Mouse (Mus musculus) hindbrain, embryonic 15.5 days (tissue): Measurements from ENCODE around the gene Ccl2. TPM values are rescaled to one million over a fixed set of nuclear protein-coding genes. Genes with fewer than 3 reads are reported as not detected.

Experiments
- ATAC-seq: fragments of 200-750 bp; cut with Nextera tagmentation; 2 replicates; pipeline ENCODE4 v1.8.0; 2017; ENCODE audit warnings: low read depth, moderate number of reproducible peaks, moderate TSS enrichment; ENCODE audit not compliant: low FRiP score
- H3K27ac ChIP-seq: fragments of 300-500 bp; sonication (generic); replicated peaks from 2 replicates; pipeline ENCODE4 v1.5.1; 2015; ENCODE audit warnings: mild to moderate bottlenecking, inconsistent platforms
- H3K27me3 ChIP-seq: fragments of 300-500 bp; sonication (generic); 2 replicates; pipeline ENCODE4 v1.6.1; 2015; ENCODE audit warnings: control low read depth, inconsistent platforms
- H3K36me3 ChIP-seq: fragments of 300-500 bp; sonication (generic); 2 replicates; pipeline ENCODE4 v1.6.1; 2015; ENCODE audit warnings: control low read depth, inconsistent platforms
- H3K4me1 ChIP-seq: fragments of 300-500 bp; sonication (generic); replicated peaks from 2 replicates; pipeline ENCODE4 v1.6.1; 2015; ENCODE audit warnings: control low read depth, inconsistent platforms
- H3K4me2 ChIP-seq: fragments of 300-500 bp; sonication (generic); 2 replicates; pipeline ENCODE4 v1.6.1; 2015; ENCODE audit warnings: moderate library complexity, mild to moderate bottlenecking, inconsistent platforms
- H3K4me3 ChIP-seq: fragments of 300-500 bp; sonication (generic); 2 replicates; pipeline ENCODE4 v1.5.1; 2015; ENCODE audit warnings: mild to moderate bottlenecking, inconsistent platforms
- H3K9ac ChIP-seq: fragments of 300-500 bp; sonication (generic); 2 replicates; pipeline ENCODE4 v1.6.1; 2015; ENCODE audit warnings: inconsistent platforms
- H3K9me3 ChIP-seq: fragments of 300-500 bp; sonication (generic); 2 replicates; pipeline ENCODE4 v1.6.1; 2016; ENCODE audit warnings: control low read depth, inconsistent platforms
- WGBS: fragments of 180-500 bp; shearing (Covaris S2); methylation state at CpG from one replicate; pipeline ENCODE4 v1.1.7; 2015; 5-methylcytosine and 5-hydroxymethylcytosine counted together
- polyA plus RNA-seq: library from polyadenylated mRNA; unstranded; fragments of >200 nt; fragmentation: Nextera tagmentation; extraction: Ambion mirVana; gene quantifications from 2 replicates; pipeline ENCODE4 v1.2.1, GENCODE M21; 2015

Ccl2 gene
- polyA plus RNA-seq, 1 experiment from 2014 or later: 0.73 TPM

DNA sequence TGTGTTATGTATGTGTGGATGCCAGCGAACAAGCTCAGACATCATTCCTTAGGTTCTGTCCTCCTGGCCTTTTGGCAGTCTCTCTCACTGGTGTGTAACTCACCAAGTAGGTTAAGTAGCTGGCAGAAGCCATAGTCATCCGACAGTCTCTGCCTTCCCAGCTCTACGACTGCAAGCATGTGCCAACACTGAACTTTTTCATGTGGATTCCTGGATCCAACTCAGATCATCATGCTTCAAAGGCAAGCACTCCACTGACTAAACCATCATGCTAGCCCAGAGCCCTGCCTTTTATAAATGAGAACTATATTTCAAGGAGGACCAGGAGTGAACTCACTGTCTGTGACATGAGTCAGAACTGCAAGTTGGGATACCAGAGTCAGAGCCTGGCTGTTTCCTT, 38.3 kb downstream of the Ccl2 start:
- Histone ChIP-seq H3K27ac (no peak overlapping the region), H3K4me2 (no peak overlapping the region), H3K4me1 (no peaks in the 10 kb centered on the region), H3K27me3 (no peaks in the 10 kb centered on the region), H3K4me3 (no peak overlapping the region), H3K36me3 (no peaks in the 10 kb centered on the region), H3K9ac (no peak overlapping the region), H3K9me3 (no peaks in the 10 kb centered on the region)
- no peak for ATAC-seq
- WGBS: 90% methylated on average over 3 of the region's 3 CpGs

DNA sequence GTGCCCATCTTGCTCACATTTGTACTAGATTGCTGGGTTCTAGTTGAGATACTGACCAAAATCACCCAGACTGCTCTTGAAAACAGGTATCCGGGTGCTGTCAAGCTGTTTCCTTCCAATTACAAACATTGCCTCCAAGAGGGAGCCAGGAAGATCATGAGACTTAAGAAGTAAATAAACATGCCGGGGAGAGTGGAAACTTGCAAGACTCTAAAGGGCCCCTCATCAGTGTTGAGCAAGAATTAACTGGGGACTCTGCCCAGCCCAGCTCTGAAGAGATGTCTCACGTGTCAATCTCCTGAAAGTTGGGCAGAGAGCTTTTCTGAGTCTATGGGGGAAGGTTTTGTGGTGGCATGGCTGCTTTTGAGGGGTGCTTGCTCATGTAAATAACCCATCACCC, 41.7 kb downstream of the Ccl2 start:
- no peaks in the 10 kb centered on the region for H3K4me1 ChIP-seq
- WGBS: 76% methylated on average over 3 of the region's 3 CpGs
- no peaks in the 10 kb centered on the region for H3K36me3 ChIP-seq
- no peak for ATAC-seq
- no peak overlapping the region for H3K4me3 ChIP-seq
- no peak overlapping the region for H3K9ac ChIP-seq
- no peak overlapping the region for H3K27ac ChIP-seq
- no peak overlapping the region for H3K4me2 ChIP-seq
- no peaks in the 10 kb centered on the region for H3K27me3 ChIP-seq
- no peaks in the 10 kb centered on the region for H3K9me3 ChIP-seq

DNA sequence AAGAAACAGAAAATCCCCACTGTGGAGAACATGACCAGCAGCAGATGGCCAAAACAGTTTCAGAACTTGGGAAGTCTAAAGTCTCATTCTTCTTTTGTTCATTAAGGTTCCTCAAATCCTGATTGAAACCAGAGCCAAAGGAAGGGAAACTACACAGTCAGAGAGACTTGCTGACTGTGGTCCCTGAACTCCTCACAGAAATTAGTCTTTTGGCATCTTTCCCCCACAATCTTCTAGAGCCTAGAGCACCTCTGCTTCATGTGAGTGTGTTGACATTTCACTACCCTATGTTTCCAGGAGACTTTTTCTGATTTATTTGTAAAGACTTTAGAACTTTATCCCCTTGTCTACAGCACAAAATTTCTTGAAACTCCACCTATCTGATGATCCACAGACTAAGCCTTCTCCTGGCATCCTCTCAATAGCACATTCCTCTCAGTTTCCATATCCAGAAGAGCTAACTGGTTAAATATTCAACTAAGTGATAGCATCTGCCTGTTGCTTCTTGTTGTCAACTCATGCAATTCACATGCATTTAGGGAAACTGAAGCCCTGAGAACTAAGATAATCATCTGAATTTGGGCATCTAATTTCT, 42.9 kb downstream of the Ccl2 start:
- H3K36me3 ChIP-seq: no peaks in the 10 kb centered on the region
- H3K4me1 ChIP-seq: no peaks in the 10 kb centered on the region
- no peak overlapping the region for H3K4me3 ChIP-seq
- no peak for ATAC-seq
- H3K4me2 ChIP-seq: no peak overlapping the region
- no peak overlapping the region for H3K27ac ChIP-seq
- H3K9me3 ChIP-seq: no peaks in the 10 kb centered on the region
- no peaks in the 10 kb centered on the region for H3K27me3 ChIP-seq
- no peak overlapping the region for H3K9ac ChIP-seq

DNA sequence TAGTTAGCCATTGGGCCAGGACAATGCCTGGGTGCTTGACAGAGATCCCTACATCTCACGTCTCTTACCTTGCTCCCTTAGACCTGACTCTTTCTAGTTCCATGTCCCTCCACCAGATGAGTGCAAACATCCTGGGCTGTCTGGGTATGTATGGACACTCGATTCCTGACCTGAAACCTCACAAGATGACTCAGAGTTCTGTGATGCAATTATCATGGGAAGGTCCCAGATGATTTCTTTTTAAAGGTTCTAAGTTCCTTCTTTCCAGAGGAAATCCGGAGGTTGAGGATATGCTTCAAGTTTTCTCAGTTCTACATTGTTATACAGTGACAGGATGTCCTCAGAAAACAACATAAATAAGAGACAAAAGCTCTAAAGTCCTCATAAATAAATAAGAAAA, 45.5 kb downstream of the Ccl2 start:
- WGBS: 86% methylated on average over 3 of the region's 3 CpGs
- ATAC-seq: no peak
- Histone ChIP-seq H3K27me3 (no peaks in the 10 kb centered on the region), H3K4me2 (no peak overlapping the region), H3K9me3 (no peaks in the 10 kb centered on the region), H3K27ac (no peak overlapping the region), H3K36me3 (no peaks in the 10 kb centered on the region), H3K4me3 (no peak overlapping the region), H3K4me1 (no peaks in the 10 kb centered on the region), H3K9ac (no peak overlapping the region)

DNA sequence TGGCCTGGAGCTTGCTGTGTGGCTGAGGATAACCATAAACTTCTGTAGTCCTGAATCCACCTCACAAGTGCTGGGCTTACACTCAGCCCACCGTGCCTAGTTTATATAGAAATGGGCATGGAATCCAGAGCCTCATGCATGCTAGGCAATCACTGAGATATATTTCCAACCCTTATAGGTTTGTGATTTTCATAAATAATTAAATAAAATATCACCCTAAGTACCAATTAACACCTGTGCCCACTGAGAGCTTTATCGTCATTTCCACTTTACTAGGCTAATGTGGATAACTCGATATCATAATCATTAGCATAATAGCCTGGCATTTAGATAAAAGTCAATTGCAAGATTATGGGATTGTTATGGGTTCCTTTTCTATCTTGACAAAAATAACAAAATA, 49.0 kb downstream of the Ccl2 start:
- H3K9me3 ChIP-seq: no peaks in the 10 kb centered on the region
- H3K36me3 ChIP-seq: no peaks in the 10 kb centered on the region
- no peak overlapping the region for H3K4me2 ChIP-seq
- 70% methylated on average over 3 of the region's 3 CpGs for WGBS
- H3K9ac ChIP-seq: no peak overlapping the region
- no peak for ATAC-seq
- no peaks in the 10 kb centered on the region for H3K27me3 ChIP-seq
- no peak overlapping the region for H3K4me3 ChIP-seq
- no peaks in the 10 kb centered on the region for H3K4me1 ChIP-seq
- H3K27ac ChIP-seq: no peak overlapping the region

Other genes starting within 250 kb of the Ccl2 start
- 0.73 and 1.2 TPM in 2 replicates for gene 5530401A14Rik, start 174.9 kb upstream of the Ccl2 start, polyA plus RNA-seq
- 17.0 and 17.7 TPM in 2 replicates for gene Asic2, start 67.1 kb upstream of the Ccl2 start, polyA plus RNA-seq
- not detected in 2 replicates for gene Gm17268, start 3.0 kb downstream of the Ccl2 start, polyA plus RNA-seq
- 0.78 and 1.4 TPM in 2 replicates for gene Ccl7, start 10.1 kb downstream of the Ccl2 start, polyA plus RNA-seq
- gene Ccl11, start 22.3 kb downstream of the Ccl2 start, polyA plus RNA-seq: 0.27 and 0.54 TPM in 2 replicates
- gene Ccl12, start 66.3 kb downstream of the Ccl2 start, polyA plus RNA-seq: 1.4 and 2.9 TPM in 2 replicates
- not detected in 2 replicates for gene Ccl8, start 79.6 kb downstream of the Ccl2 start, polyA plus RNA-seq